In genomic region chr8:3622119-3622518, GRCm38 (mm10) we compare ENCODE assay signal across 9 mouse cellular contexts. TPM values are rescaled to one million over a fixed set of nuclear protein-coding genes. Genes with fewer than 3 reads are reported as not detected.
DNase-seq lines count a peak whose midpoint lies in the region; ATAC-seq and TF ChIP-seq lines count a peak whose summit lies in the region.
"Had no signal": no experiment of that assay in that cellular context is flagged by ENCODE, and none has a peak within 500 bp of the region (broad histone marks: within the 10 kb centered on the region; RNA-seq: fewer than 3 reads in every experiment).

No protein-coding gene starts in this region.

- peaks cover 17% of the 10 kb centered on the region for H3K4me1 ChIP-seq in lung, embryonic 15.5 days
- peaks cover 20% of the 10 kb centered on the region for H3K4me1 ChIP-seq in forebrain, embryonic 10.5 days
- H3K4me1 ChIP-seq in limb, embryonic 11.5 days (ENCODE audit: control insufficient read depth, insufficient read depth, low read length) = peaks cover 7% of the 10 kb centered on the region; the same call in 1 of the 2 replicates
- peaks cover 6% of the 10 kb centered on the region; the same call in 1 of the 2 replicates for H3K4me1 ChIP-seq in small intestine, adult 2 months (ENCODE audit: control insufficient read depth, insufficient read depth, insufficient read length, low read length)

- TF ChIP-seq POLR2A in small intestine, adult 2 months (IDR thresholded peaks at IDR 0.05; ENCODE audit: low read depth, low read length) = no peak

- ATAC-seq in lung, embryonic 15.5 days (ENCODE audit: borderline replicate concordance, extremely low read depth, low FRiP score, low TSS enrichment) = no peak
- ATAC-seq in limb, embryonic 11.5 days (ENCODE audit: insufficient number of reproducible peaks, low FRiP score, low TSS enrichment, low read depth) = no peak

- peak overlapping the region; percentile 79 for H3K4me3 ChIP-seq in lung, embryonic 15.5 days
- peak overlapping the region; percentile 86 for H3K4me3 ChIP-seq in forebrain, embryonic 10.5 days
- H3K4me3 ChIP-seq in limb, embryonic 11.5 days (ENCODE audit: low read depth, low read length) = peak overlapping the region; percentile 83
- peak overlapping the region; percentile 20; the same call in 1 of the 2 replicates for H3K4me3 ChIP-seq in small intestine, adult 2 months (ENCODE audit: low read depth, low read length)

- no peaks in the 10 kb centered on the region for H3K9me3 ChIP-seq in lung, embryonic 15.5 days
- H3K9me3 ChIP-seq in forebrain, embryonic 10.5 days = no peaks in the 10 kb centered on the region
- H3K9me3 ChIP-seq in limb, embryonic 11.5 days (ENCODE audit: control insufficient read depth, low read length) = no peaks in the 10 kb centered on the region

- H3K27ac ChIP-seq in lung, embryonic 15.5 days = no peak overlapping the region
- H3K27ac ChIP-seq in forebrain, embryonic 10.5 days = peak overlapping the region; percentile 82; the same call in 1 of the 2 replicates
- no peak overlapping the region for H3K27ac ChIP-seq in limb, embryonic 11.5 days (replicated peaks; ENCODE audit: low read depth, low read length)
- H3K27ac ChIP-seq in small intestine, adult 2 months (ENCODE audit: insufficient read depth, low read depth, low read length) = no peak overlapping the region

- H3K36me3 ChIP-seq in lung, embryonic 15.5 days = peaks cover 8% of the 10 kb centered on the region
- H3K36me3 ChIP-seq in forebrain, embryonic 10.5 days (replicated peaks) = peaks cover 20% of the 10 kb centered on the region
- H3K36me3 ChIP-seq in limb, embryonic 11.5 days (ENCODE audit: control insufficient read depth, insufficient read depth, low read length) = peaks cover 5% of the 10 kb centered on the region; the same call in 1 of the 2 replicates
- peaks cover 13% of the 10 kb centered on the region for H3K36me3 ChIP-seq in small intestine, adult 2 months (ENCODE audit: control insufficient read depth, insufficient read depth, low read length)

- TF ChIP-seq CTCF in small intestine, adult 2 months (IDR thresholded peaks at IDR 0.05; ENCODE audit: extremely low read depth, insufficient read length, insufficient replicate concordance, low read depth, low read length) = no peak

- no peak for DNase-seq in lung, postnatal 25 days (ENCODE audit: low spot score)
- DNase-seq in forebrain, embryonic 10.5 days (ENCODE audit: extremely low spot score, low spot score) = no peak
- no peak for DNase-seq in limb, embryonic 11.5 days (ENCODE audit: low spot score)
- no peak for DNase-seq in adrenal gland, postnatal 36 days
- DNase-seq in right cerebral cortex, postnatal 36 days (ENCODE audit: low spot score in 2 of 2) = no peak
- no peak for DNase-seq in right cerebral cortex, postnatal 25 days
- DNase-seq: heart, postnatal 14 days had no signal

- H3K27me3 ChIP-seq in lung, embryonic 15.5 days = no peaks in the 10 kb centered on the region
- no peaks in the 10 kb centered on the region for H3K27me3 ChIP-seq in forebrain, embryonic 10.5 days (ENCODE audit: poor library complexity, severe bottlenecking)
- no peaks in the 10 kb centered on the region for H3K27me3 ChIP-seq in limb, embryonic 11.5 days (ENCODE audit: control insufficient read depth, insufficient read depth, low read length)
- no peaks in the 10 kb centered on the region for H3K27me3 ChIP-seq in small intestine, adult 2 months (ENCODE audit: control insufficient read depth, insufficient read depth, low read length)

- WGBS in lung, embryonic 15.5 days = 60% methylated on average over 8 of the region's 8 CpGs
- 78% methylated on average over 8 of the region's 8 CpGs for WGBS in forebrain, embryonic 10.5 days
- 70% methylated on average over 8 of the region's 8 CpGs for WGBS in limb, embryonic 11.5 days
- WGBS in small intestine, adult 2 months = 59% methylated on average over 8 of the region's 8 CpGs

- peak overlapping the region; percentile 68 for H3K4me2 ChIP-seq in lung, embryonic 15.5 days
- peak overlapping the region; percentile 48 for H3K4me2 ChIP-seq in limb, embryonic 11.5 days (ENCODE audit: low read depth, severe bottlenecking)

- H3K9ac ChIP-seq in lung, embryonic 15.5 days = peak overlapping the region; percentile 56; the same call in 1 of the 2 replicates
- no peak overlapping the region for H3K9ac ChIP-seq in limb, embryonic 11.5 days (ENCODE audit: low read length)

RNA-seq across cellular contexts. Expression of gene Pet100, which starts 0.8 kb away (rescaled TPM):
- polyA plus RNA-seq in lung, embryonic 15.5 days (2015; fragmentation: Nextera tagmentation; extraction: Ambion mirVana) = 83.5 and 91.0 TPM in 2 replicates
- 83.0 and 92.6 TPM in 2 replicates for polyA plus RNA-seq in forebrain, embryonic 10.5 days (2016; fragmentation: Nextera tagmentation; extraction: Ambion mirVana)
- 106 and 107 TPM in 2 replicates for polyA plus RNA-seq in limb, embryonic 11.5 days (2014; fragmentation: Nextera tagmentation; extraction: Ambion mirVana)
- 1.8 and 2.5 TPM in 2 replicates for polyA plus RNA-seq in small intestine, adult 2 months (2012; rRNA removed)
- 100 to 1,000 TPM; 113 to 119 TPM for total RNA-seq in adrenal gland, postnatal 36 days (2021)

RNA-seq across cellular contexts. Expression of gene Xab2, which starts 1.0 kb away (rescaled TPM):
- polyA plus RNA-seq in lung, embryonic 15.5 days (2015; fragmentation: Nextera tagmentation; extraction: Ambion mirVana) = 58.0 and 61.8 TPM in 2 replicates
- 76.9 and 79.5 TPM in 2 replicates for polyA plus RNA-seq in forebrain, embryonic 10.5 days (2016; fragmentation: Nextera tagmentation; extraction: Ambion mirVana)
- polyA plus RNA-seq in limb, embryonic 11.5 days (2014; fragmentation: Nextera tagmentation; extraction: Ambion mirVana) = 61.3 and 68.1 TPM in 2 replicates
- 18.1 and 44.3 TPM in 2 replicates for polyA plus RNA-seq in small intestine, adult 2 months (2012; rRNA removed)
- total RNA-seq in adrenal gland, postnatal 36 days (2021) = 10 to 100 TPM; 36.0 to 40.7 TPM

RNA-seq across cellular contexts. Expression of gene Pcp2, which starts 3.2 kb away (rescaled TPM):
- 0.12 TPM in 1 of 2 replicates, not detected in the other for polyA plus RNA-seq in lung, embryonic 15.5 days (2015; fragmentation: Nextera tagmentation; extraction: Ambion mirVana)
- 0.32 and 0.85 TPM in 2 replicates for polyA plus RNA-seq in forebrain, embryonic 10.5 days (2016; fragmentation: Nextera tagmentation; extraction: Ambion mirVana)
- polyA plus RNA-seq in limb, embryonic 11.5 days (2014; fragmentation: Nextera tagmentation; extraction: Ambion mirVana) = 2.6 and 4.5 TPM in 2 replicates
- not detected in 2 replicates for polyA plus RNA-seq in small intestine, adult 2 months (2012; rRNA removed)
- not detected for total RNA-seq in adrenal gland, postnatal 36 days (2021)
- total RNA-seq: heart, postnatal 14 days had no signal

RNA-seq across cellular contexts. Expression of gene Stxbp2, which starts 8.6 kb away (rescaled TPM):
- 75.6 and 84.6 TPM in 2 replicates for polyA plus RNA-seq in lung, embryonic 15.5 days (2015; fragmentation: Nextera tagmentation; extraction: Ambion mirVana)
- polyA plus RNA-seq in forebrain, embryonic 10.5 days (2016; fragmentation: Nextera tagmentation; extraction: Ambion mirVana) = 35.8 and 38.1 TPM in 2 replicates
- polyA plus RNA-seq in limb, embryonic 11.5 days (2014; fragmentation: Nextera tagmentation; extraction: Ambion mirVana) = 20.3 and 27.9 TPM in 2 replicates
- polyA plus RNA-seq in small intestine, adult 2 months (2012; rRNA removed) = 134 and 330 TPM in 2 replicates
- 100 to 1,000 TPM in 1 of 2 experiments, 10 to 100 TPM in 1; 76.0 to 109 TPM for total RNA-seq in adrenal gland, postnatal 36 days (2021)

RNA-seq across cellular contexts. Expression of gene Retn, which starts 33.5 kb away (rescaled TPM):
- not detected in 2 replicates for polyA plus RNA-seq in lung, embryonic 15.5 days (2015; fragmentation: Nextera tagmentation; extraction: Ambion mirVana)
- 0.30 and 0.31 TPM in 2 replicates for polyA plus RNA-seq in forebrain, embryonic 10.5 days (2016; fragmentation: Nextera tagmentation; extraction: Ambion mirVana)
- polyA plus RNA-seq in limb, embryonic 11.5 days (2014; fragmentation: Nextera tagmentation; extraction: Ambion mirVana) = not detected in 2 replicates
- 0.23 and 0.38 TPM in 2 replicates for polyA plus RNA-seq in small intestine, adult 2 months (2012; rRNA removed)
- total RNA-seq in adrenal gland, postnatal 36 days (2021) = 100 to 1,000 TPM in 1 of 2 experiments, 10 to 100 TPM in 1; 89.6 to 156 TPM

Comparison
In these comparisons a context has a peak if more than half of its experiments do, and no peak if none do; other contexts are left out.
1. H3K4me3 ChIP-seq: peak in every context shown above with its lines; median percentile 86 in forebrain, embryonic 10.5 days; 83 in limb, embryonic 11.5 days; 79 in lung, embryonic 15.5 days; 20 in small intestine, adult 2 months.
2. RNA of gene Pet100, which starts 0.8 kb away (polyA plus RNA-seq): 106 to 107 TPM in limb, embryonic 11.5 days, 83.5 to 91.0 TPM in lung, embryonic 15.5 days and 83.0 to 92.6 TPM in forebrain, embryonic 10.5 days; 1.8 to 2.5 TPM in small intestine, adult 2 months; every median in the first group is over 10 times any median in the second.